In the genomic region with DNA sequence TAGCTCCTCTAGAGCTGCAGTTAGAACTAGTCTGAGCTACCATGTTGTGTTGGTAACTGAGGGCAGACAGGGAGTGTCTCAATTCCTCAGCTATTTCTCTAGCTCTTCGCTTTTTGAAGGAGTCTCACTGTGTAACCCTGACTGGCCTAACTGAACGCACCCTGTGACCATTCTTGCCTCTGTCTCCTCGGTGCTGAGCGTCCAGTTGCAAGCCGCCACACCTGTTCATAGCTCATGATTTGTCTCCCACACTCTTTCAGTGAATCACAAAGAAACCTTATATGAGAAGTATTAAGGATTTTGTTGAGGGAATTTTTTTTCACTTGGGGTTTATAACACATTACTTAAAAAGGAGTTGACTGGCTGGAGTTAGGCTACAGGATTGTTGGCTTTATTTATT, we compare ENCODE assay signal across 25 mouse cellular contexts. TPM values are rescaled to one million over a fixed set of nuclear protein-coding genes. Genes with fewer than 3 reads are reported as not detected.
A peak's percentile ranks its signal among the peaks of the same experiment; 100 is the strongest.
DNase-seq lines count a peak whose midpoint lies in the region; ATAC-seq and TF ChIP-seq lines count a peak whose summit lies in the region.
"Had no signal": no experiment of that assay in that cellular context is flagged by ENCODE, and none has a peak within 500 bp of the region (broad histone marks: within the 10 kb centered on the region; RNA-seq: fewer than 3 reads in every experiment).

No protein-coding gene starts in this region.

- 97% methylated on average over 5 of the region's 5 CpGs for WGBS in macrophage (ENCODE audit: missing documents)

- H3K4me3 ChIP-seq in gastrocnemius, adult 2 months = no peak overlapping the region
- no peak overlapping the region for H3K4me3 ChIP-seq in macrophage (ENCODE audit: inconsistent target)
- H3K4me3 ChIP-seq in layer of hippocampus, adult 2 months = no peak overlapping the region
- H3K4me3 ChIP-seq: heart, adult 2 months; heart, embryonic 10.5 days; heart, embryonic 13.5 days; hindbrain, embryonic 12.5 days had no signal

- peak overlapping the region; percentile 90 for H3K27ac ChIP-seq in gastrocnemius, adult 2 months
- H3K27ac ChIP-seq in macrophage = peak overlapping the region; percentile 98
- H3K27ac ChIP-seq in layer of hippocampus, adult 2 months = no peak overlapping the region
- H3K27ac ChIP-seq: heart, embryonic 10.5 days; heart, embryonic 13.5 days; hindbrain, embryonic 12.5 days had no signal

- POLR2A ChIA-PET in Patski (lab: Charles Lee) = no interaction called here

- ATAC-seq in Patski = peak; percentile 44
- no peak for ATAC-seq in granulocyte monocyte progenitor cell, adult 5-6 weeks (replicated peaks; ENCODE audit: poor library complexity, severe bottlenecking)
- ATAC-seq: CD4-positive, CD25-positive, alpha-beta regulatory T cell, adult 4 months; forebrain, embryonic 14.5 days; inflammation-experienced regulatory T-cells, adult 6 months; intestine, embryonic 16.5 days had no signal

- no peak for TF ChIP-seq CTCF in gastrocnemius, adult 2 months (IDR thresholded peaks at IDR 0.05)
- no peak for TF ChIP-seq CTCF in Patski (IDR thresholded peaks at IDR 0.05)
- no peak for TF ChIP-seq CTCF in layer of hippocampus, adult 2 months (conservative IDR thresholded peaks at IDR 0.05)

- intact Hi-C loops in gastrocnemius, adult 2 months (cut with DNase I) = no loop called here
- intact Hi-C loops in gastrocnemius, postnatal 14 days (cut with DNase I; ENCODE audit: low total_unique reads) = loop anchor here (10.0 kb wide), 1 partner anchor 62 kb away; no protein-coding TSS in a partner anchor

- no peaks in the 10 kb centered on the region for H3K27me3 ChIP-seq in Patski
- H3K27me3 ChIP-seq: heart, embryonic 13.5 days; hindbrain, embryonic 12.5 days had no signal

- CTCF ChIA-PET in Patski (lab: Charles Lee) = interaction anchor here (0.8 kb wide), 1 partner anchor 9 kb away, joined by 3 read pairs; no protein-coding TSS in a partner anchor

- peaks cover 62% of the 10 kb centered on the region for H3K79me2 ChIP-seq in macrophage (ENCODE audit: inconsistent target)

- DNase-seq in gastrocnemius, adult 2 months = no peak
- no peak for DNase-seq in gastrocnemius, postnatal 14 days
- DNase-seq in 3T3-L1 (ENCODE audit: low read depth, low spot score) (peak; percentile 5), Patski (ENCODE audit: low read depth, low spot score) (no peak)
- DNase-seq in ovary, postnatal 14 days (ENCODE audit: low spot score) = no peak
- DNase-seq in layer of hippocampus, adult 2 months (ENCODE audit: low spot score in 2 of 2) = no peak
- DNase-seq: adrenal gland, postnatal 10 days; adrenal gland, postnatal 36 days; B cell, adult 2 months; cerebellum, adult 11-12 months; cerebellum, adult 8-10 months; cerebellum, postnatal 10 days; gastrocnemius, postnatal 10 days; heart, adult 2 months; heart, postnatal 14 days; kidney, adult 18-20 months had no signal

- peaks cover 17% of the 10 kb centered on the region; the same call in 1 of the 2 replicates for H3K36me3 ChIP-seq in macrophage (ENCODE audit: inconsistent target)

- in situ Hi-C loops in Patski (cut with MboI; ENCODE audit: low pct_unique_long_range_greater_than_20kb) = no loop called here

RNA-seq across cellular contexts. Expression of gene Eif4g3, which starts 49.8 kb away (rescaled TPM):
- 100 to 1,000 TPM; 108 to 145 TPM for total RNA-seq in gastrocnemius, adult 2 months (2021)
- total RNA-seq in gastrocnemius, postnatal 14 days (2021) = 10 to 100 TPM; 95.2 to 98.9 TPM
- polyA plus RNA-seq in Patski (2021) (73.5 TPM), macrophage (2018) (52.6 to 97.4 TPM (median 70.3 TPM) in 3 replicates)
- 100 to 1,000 TPM; 128 to 496 (median 390) TPM for total RNA-seq in macrophage (2018; cell fraction: chromatin; rRNA removed)
- total RNA-seq in macrophage (2018; cell fraction: cytosol; rRNA removed) = 10 to 100 TPM; 48.7 to 91.0 (median 69.5) TPM
- 100 to 1,000 TPM; 125 to 331 (median 212) TPM for total RNA-seq in macrophage (2018; cell fraction: nucleus; rRNA removed)
- 67.7 and 72.3 TPM in 2 replicates for total RNA-seq in granulocyte monocyte progenitor cell, adult 5-6 weeks (2014; fragmentation: Nextera tagmentation)
- total RNA-seq in granulocyte monocyte progenitor cell, adult 5-6 weeks (2017) = 29.3 and 39.1 TPM in 2 replicates
- total RNA-seq in layer of hippocampus, adult 2 months (2021) = 100 to 1,000 TPM; 158 TPM
